Mouse (Mus musculus) thymus, adult 2 months (tissue): ENCODE data around the gene Wfdc17. TPM values are rescaled to one million over a fixed set of nuclear protein-coding genes. Genes with fewer than 3 reads are reported as not detected.

Experiments
- DNase-seq: peaks from one replicate; pipeline ENCODE4 v3.0.0; 2021
- H3K27ac ChIP-seq: fragments of 200-500 bp; 2 replicates; pipeline ENCODE4 v1.5.1; 2012; ENCODE audit warnings: low read length, control low read depth; ENCODE audit not compliant: control insufficient read depth, insufficient read depth
- H3K27me3 ChIP-seq: fragments of 200-500 bp; 2 replicates; pipeline ENCODE4 v1.6.1; 2012; ENCODE audit warnings: mild to moderate bottlenecking, low read length, moderate library complexity, mixed read lengths; ENCODE audit not compliant: control insufficient read depth, insufficient read depth
- H3K36me3 ChIP-seq: fragments of 200-500 bp; 2 replicates; pipeline ENCODE4 v1.6.1; 2012; ENCODE audit warnings: mild to moderate bottlenecking, low read length, moderate library complexity; ENCODE audit not compliant: control insufficient read depth, insufficient read depth
- H3K4me1 ChIP-seq: fragments of 200-500 bp; replicated peaks from 2 replicates; pipeline ENCODE4 v1.6.1; 2012; ENCODE audit warnings: low read length; ENCODE audit not compliant: control insufficient read depth, insufficient read depth
- H3K4me3 ChIP-seq: fragments of 200-500 bp; 2 replicates; pipeline ENCODE4 v1.5.1; 2012; ENCODE audit warnings: mild to moderate bottlenecking, low read length, control low read depth, moderate library complexity; ENCODE audit not compliant: control insufficient read depth, insufficient read depth
- CTCF ChIP-seq: fragments of 200-500 bp; IDR thresholded peaks from 2 replicates; pipeline ENCODE4 v1.5.1; 2012; ENCODE audit warnings: mild to moderate bottlenecking, control low read depth, low read length, moderate library complexity, borderline replicate concordance; ENCODE audit not compliant: control insufficient read depth, poor library complexity, insufficient read depth; ENCODE audit errors: extremely low read depth
- POLR2A ChIP-seq: fragments of 200-500 bp; IDR thresholded peaks from 2 replicates; pipeline ENCODE4 v1.6.1; 2012; ENCODE audit warnings: mild to moderate bottlenecking, low read length, control low read depth, moderate library complexity; ENCODE audit not compliant: control insufficient read depth, poor library complexity, insufficient read depth; ENCODE audit errors: extremely low read depth
- whole genome bisulfite sequencing: fragments of 180-500 bp; shearing (Covaris S2); methylation state at CpG from one replicate; pipeline ENCODE4 v1.1.7; 2018; 5-methylcytosine and 5-hydroxymethylcytosine counted together
- polyA plus RNA-seq: library from polyadenylated mRNA; depleted of rRNA; stranded (reverse); fragments of >200 nt; gene quantifications from 2 replicates; pipeline ENCODE4 v1.2.3, GENCODE M21; 2012; rRNA removed

Gene Wfdc17
- polyA plus RNA-seq, 1 experiment = 44.4 TPM

- TF ChIP-seq CTCF (no peak), POLR2A (no peak)
- Histone ChIP-seq H3K36me3 (no peaks in the 10 kb centered on the region), H3K4me3 (no peak overlapping the region), H3K4me1 (no peaks in the 10 kb centered on the region), H3K27ac (no peak overlapping the region), H3K27me3 (no peaks in the 10 kb centered on the region)
- DNase-seq = no peak
- WGBS = 78% methylated on average over 3 of the region's 3 CpGs
Observed at GRCm38 (mm10) chr11:83743525-83743924, 39.7 kb downstream of the Wfdc17 start.

- H3K36me3 ChIP-seq = no peaks in the 10 kb centered on the region
- DNase-seq = no peak
- WGBS = 29% methylated on average over 4 of the region's 4 CpGs
- no peak overlapping the region for H3K4me3 ChIP-seq
- no peak for TF ChIP-seq POLR2A
- TF ChIP-seq CTCF = no peak
- no peak overlapping the region for H3K27ac ChIP-seq
- H3K4me1 ChIP-seq = no peaks in the 10 kb centered on the region
- H3K27me3 ChIP-seq = no peaks in the 10 kb centered on the region
Observed at GRCm38 (mm10) chr11:83746152-83746551, 42.4 kb downstream of the Wfdc17 start.

- Histone ChIP-seq H3K36me3 (no peaks in the 10 kb centered on the region), H3K27ac (no peak within 1 kb of the TSS), H3K4me1 (no peaks in the 10 kb centered on the region), H3K27me3 (no peaks in the 10 kb centered on the region), H3K4me3 (no peak within 1 kb of the TSS)
- no peak for DNase-seq
- TF ChIP-seq CTCF = no peak
- TF ChIP-seq POLR2A = no peak
- WGBS = 78% methylated on average over 5 of the region's 5 CpGs
Observed at GRCm38 (mm10) chr11:83746681-83747080, 42.9 kb downstream of the Wfdc17 start, which contains the start of gene Wfdc21. TSS of gene Wfdc21 (plus strand) at chr11:83746940.

- Histone ChIP-seq H3K4me1 (no peaks in the 10 kb centered on the region), H3K36me3 (no peaks in the 10 kb centered on the region), H3K4me3 (no peak overlapping the region), H3K27ac (no peak overlapping the region), H3K27me3 (no peaks in the 10 kb centered on the region)
- 91% methylated on average over 6 of the region's 6 CpGs for WGBS
- DNase-seq = no peak
- no peak for TF ChIP-seq POLR2A
- no peak for TF ChIP-seq CTCF
Observed at GRCm38 (mm10) chr11:83747376-83748265, 43.8 kb downstream of the Wfdc17 start.

- H3K4me3 ChIP-seq = peak within 1 kb of the TSS; percentile 68
- H3K4me1 ChIP-seq = peaks cover 4% of the 10 kb centered on the region; the same call in 1 of the 2 replicates
- WGBS = under 1% methylated on average over 47 of the region's 47 CpGs
- H3K36me3 ChIP-seq = peaks cover 21% of the 10 kb centered on the region
- TF ChIP-seq POLR2A = peak; percentile 57; the same call in 1 of the 2 replicates
- peak; percentile 40; the same call in 1 of the 2 replicates for TF ChIP-seq CTCF
- no peaks in the 10 kb centered on the region for H3K27me3 ChIP-seq
- peak; percentile 86 for DNase-seq
- no peak within 1 kb of the TSS for H3K27ac ChIP-seq
Observed at GRCm38 (mm10) chr11:83753581-83754181, 49.9 kb downstream of the Wfdc17 start, which contains the start of gene Heatr6. TSS of gene Heatr6 (plus strand) at chr11:83753696.

GRCm38 (mm10) chr11:83754227-83754626 is 50.4 kb downstream of the Wfdc17 start:
- 14% methylated on average over 8 of the region's 8 CpGs for WGBS
- Histone ChIP-seq H3K27me3 (no peaks in the 10 kb centered on the region), H3K27ac (no peak overlapping the region), H3K4me1 (peaks cover 4% of the 10 kb centered on the region; the same call in 1 of the 2 replicates), H3K4me3 (peak overlapping the region; percentile 68), H3K36me3 (peaks cover 26% of the 10 kb centered on the region)
- no peak for DNase-seq
- TF ChIP-seq POLR2A (no peak), CTCF (no peak)

Other genes with a start within 250 kb of the Wfdc17 start
- 6.0 and 8.2 TPM in 2 replicates for gene Mmp28, start 240.9 kb upstream of the Wfdc17 start, polyA plus RNA-seq
- gene Taf15, start 230.9 kb upstream of the Wfdc17 start, polyA plus RNA-seq = 17.1 and 20.0 TPM in 2 replicates
- 0.20 TPM in 1 of 2 replicates, not detected in the other for gene Heatr9, start 181.8 kb upstream of the Wfdc17 start, polyA plus RNA-seq
- gene Ccl5, start 173.5 kb upstream of the Wfdc17 start, polyA plus RNA-seq = 526 and 777 TPM in 2 replicates
- gene Ccl9, start 125.4 kb upstream of the Wfdc17 start, polyA plus RNA-seq = 3.4 and 4.5 TPM in 2 replicates
- gene Ccl6, start 110.9 kb upstream of the Wfdc17 start, polyA plus RNA-seq = 4.9 and 10.4 TPM in 2 replicates
- not detected in 2 replicates for gene Rpl9-ps1, start 58.4 kb upstream of the Wfdc17 start, polyA plus RNA-seq
- 3.6 and 10.2 TPM in 2 replicates for gene Ccl3, start 54.6 kb upstream of the Wfdc17 start, polyA plus RNA-seq
- gene Ccl4, start 41.4 kb upstream of the Wfdc17 start, polyA plus RNA-seq = 5.0 and 8.5 TPM in 2 replicates
- gene Wfdc18, start 5.0 kb downstream of the Wfdc17 start, polyA plus RNA-seq = 48.6 and 72.8 TPM in 2 replicates
- gene Wfdc21, start 42.9 kb downstream of the Wfdc17 start, polyA plus RNA-seq = 12.5 and 17.0 TPM in 2 replicates
- gene Heatr6, start 49.7 kb downstream of the Wfdc17 start, polyA plus RNA-seq = 35.0 and 37.2 TPM in 2 replicates
- 0.11 and 0.13 TPM in 2 replicates for gene Hnf1b, start 146.1 kb downstream of the Wfdc17 start, polyA plus RNA-seq
- 7.4 and 9.0 TPM in 2 replicates for gene Ddx52, start 238.1 kb downstream of the Wfdc17 start, polyA plus RNA-seq